Mouse (Mus musculus): ENCODE data around the gene Lgr4. TPM values are rescaled to one million over a fixed set of nuclear protein-coding genes. Genes with fewer than 3 reads are reported as not detected.
A peak's percentile ranks its signal among the peaks of the same experiment; 100 is the strongest.

The Lgr4 gene
- polyA plus RNA-seq, 1 experiment from 2014 or later = 3.5 TPM

- Histone ChIP-seq H3K27ac (ENCODE audit: low read length) (no peak overlapping the region), H3K9ac (ENCODE audit: low read depth, low read length) (no peak overlapping the region), H3K36me3 (ENCODE audit: control insufficient read depth, insufficient read depth) (no peaks in the 10 kb centered on the region), H3K27me3 (ENCODE audit: control insufficient read depth, insufficient read depth, low read depth, low read length) (no peaks in the 10 kb centered on the region), H3K9me3 (replicated peaks; ENCODE audit: control insufficient read depth, low read length) (no peaks in the 10 kb centered on the region), H3K4me2 (ENCODE audit: low read depth, low read length) (no peak overlapping the region), H3K4me3 (ENCODE audit: low read depth, low read length) (no peak overlapping the region), H3K4me1 (ENCODE audit: control insufficient read depth, low read depth, low read length) (no peaks in the 10 kb centered on the region; the same call in none of the 2 replicates)
- no peak for ATAC-seq (ENCODE audit: low read depth)
- 67% methylated on average over 9 of the region's 9 CpGs for WGBS (ENCODE audit: insufficient replicate concordance)
Measured at GRCm38 (mm10) chr2:109985560-109985959, 68.1 kb downstream of the Lgr4 start.

GRCm38 (mm10) chr2:109986036-109986785 lies 68.8 kb downstream of the Lgr4 start:
- no peaks in the 10 kb centered on the region; the same call in none of the 2 replicates for H3K4me1 ChIP-seq (ENCODE audit: control insufficient read depth, low read depth, low read length)
- H3K9ac ChIP-seq (ENCODE audit: low read depth, low read length) = no peak overlapping the region
- no peak for ATAC-seq (ENCODE audit: low read depth)
- H3K9me3 ChIP-seq (replicated peaks; ENCODE audit: control insufficient read depth, low read length) = no peaks in the 10 kb centered on the region
- WGBS (ENCODE audit: insufficient replicate concordance) = 67% methylated on average over 11 of the region's 11 CpGs
- H3K27ac ChIP-seq (ENCODE audit: low read length) = no peak overlapping the region
- H3K4me3 ChIP-seq (ENCODE audit: low read depth, low read length) = no peak overlapping the region
- no peaks in the 10 kb centered on the region for H3K27me3 ChIP-seq (ENCODE audit: control insufficient read depth, insufficient read depth, low read depth, low read length)
- no peaks in the 10 kb centered on the region for H3K36me3 ChIP-seq (ENCODE audit: control insufficient read depth, insufficient read depth)
- no peak overlapping the region for H3K4me2 ChIP-seq (ENCODE audit: low read depth, low read length)

DNA sequence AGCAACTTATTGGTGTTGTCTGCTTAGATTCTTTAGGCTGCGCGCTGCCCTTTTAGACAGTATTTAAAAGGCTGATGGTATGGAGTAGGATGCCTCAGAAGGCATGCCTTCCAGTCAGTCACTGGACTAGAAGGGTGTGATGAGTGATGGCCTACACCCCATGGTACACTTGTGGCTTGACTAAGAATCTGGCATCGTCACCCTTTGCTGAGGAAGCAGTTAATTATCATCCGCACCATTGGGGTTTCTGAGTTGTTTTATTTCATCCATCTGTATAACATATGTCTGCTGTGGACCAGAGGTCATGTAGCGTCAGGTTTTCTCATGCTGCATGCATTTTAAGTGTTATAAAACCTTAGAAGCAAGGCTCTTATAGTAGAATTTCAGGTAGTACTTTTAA lies 70.5 kb downstream of the Lgr4 start:
- Histone ChIP-seq H3K9me3 (replicated peaks; ENCODE audit: control insufficient read depth, low read length) (no peaks in the 10 kb centered on the region), H3K9ac (ENCODE audit: low read depth, low read length) (no peak overlapping the region), H3K27ac (ENCODE audit: low read length) (no peak overlapping the region), H3K4me1 (ENCODE audit: control insufficient read depth, low read depth, low read length) (peaks cover 5% of the 10 kb centered on the region), H3K4me3 (ENCODE audit: low read depth, low read length) (no peak overlapping the region), H3K36me3 (ENCODE audit: control insufficient read depth, insufficient read depth) (no peaks in the 10 kb centered on the region), H3K27me3 (ENCODE audit: control insufficient read depth, insufficient read depth, low read depth, low read length) (no peaks in the 10 kb centered on the region), H3K4me2 (ENCODE audit: low read depth, low read length) (no peak overlapping the region)
- no peak for ATAC-seq (ENCODE audit: low read depth)
- WGBS (ENCODE audit: insufficient replicate concordance) = 77% methylated on average over 5 of the region's 5 CpGs

DNA sequence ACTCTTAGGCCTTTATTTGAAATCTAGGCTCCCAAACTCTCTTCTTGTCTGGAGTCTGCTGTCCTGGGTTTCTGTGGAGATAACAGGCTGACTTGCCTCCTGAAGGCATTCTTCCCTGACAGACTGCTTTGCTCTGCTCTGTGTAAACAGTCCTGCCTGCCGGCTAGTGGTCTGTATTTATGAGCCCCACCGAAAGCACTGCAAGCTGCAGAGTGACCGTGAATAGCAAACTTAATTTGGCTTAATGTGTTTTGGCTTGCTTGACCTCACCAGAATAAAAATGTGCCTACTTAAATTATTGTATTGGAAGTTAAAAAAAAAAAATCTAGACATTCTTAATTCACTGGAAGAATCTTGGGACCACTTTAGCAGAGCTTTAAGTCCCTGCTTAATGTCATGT lies 71.7 kb downstream of the Lgr4 start:
- H3K27ac ChIP-seq (ENCODE audit: low read length) = no peak overlapping the region
- H3K27me3 ChIP-seq (ENCODE audit: control insufficient read depth, insufficient read depth, low read depth, low read length) = no peaks in the 10 kb centered on the region
- peaks cover 5% of the 10 kb centered on the region for H3K4me1 ChIP-seq (ENCODE audit: control insufficient read depth, low read depth, low read length)
- H3K4me2 ChIP-seq (ENCODE audit: low read depth, low read length) = no peak overlapping the region
- no peak overlapping the region for H3K4me3 ChIP-seq (ENCODE audit: low read depth, low read length)
- WGBS (ENCODE audit: insufficient replicate concordance) = 37% methylated on average over 3 of the region's 3 CpGs
- no peaks in the 10 kb centered on the region for H3K36me3 ChIP-seq (ENCODE audit: control insufficient read depth, insufficient read depth)
- no peaks in the 10 kb centered on the region for H3K9me3 ChIP-seq (replicated peaks; ENCODE audit: control insufficient read depth, low read length)
- H3K9ac ChIP-seq (ENCODE audit: low read depth, low read length) = no peak overlapping the region
- ATAC-seq (ENCODE audit: low read depth) = no peak

GRCm38 (mm10) chr2:109989679-109990473 lies 72.4 kb downstream of the Lgr4 start:
- 61% methylated on average over 8 of the region's 8 CpGs for WGBS (ENCODE audit: insufficient replicate concordance)
- Histone ChIP-seq H3K9me3 (replicated peaks; ENCODE audit: control insufficient read depth, low read length) (no peaks in the 10 kb centered on the region), H3K9ac (ENCODE audit: low read depth, low read length) (no peak overlapping the region), H3K36me3 (ENCODE audit: control insufficient read depth, insufficient read depth) (no peaks in the 10 kb centered on the region), H3K4me2 (ENCODE audit: low read depth, low read length) (no peak overlapping the region), H3K27ac (ENCODE audit: low read length) (no peak overlapping the region), H3K27me3 (ENCODE audit: control insufficient read depth, insufficient read depth, low read depth, low read length) (no peaks in the 10 kb centered on the region), H3K4me3 (ENCODE audit: low read depth, low read length) (no peak overlapping the region), H3K4me1 (ENCODE audit: control insufficient read depth, low read depth, low read length) (peaks cover 8% of the 10 kb centered on the region)
- no peak for ATAC-seq (ENCODE audit: low read depth)

DNA sequence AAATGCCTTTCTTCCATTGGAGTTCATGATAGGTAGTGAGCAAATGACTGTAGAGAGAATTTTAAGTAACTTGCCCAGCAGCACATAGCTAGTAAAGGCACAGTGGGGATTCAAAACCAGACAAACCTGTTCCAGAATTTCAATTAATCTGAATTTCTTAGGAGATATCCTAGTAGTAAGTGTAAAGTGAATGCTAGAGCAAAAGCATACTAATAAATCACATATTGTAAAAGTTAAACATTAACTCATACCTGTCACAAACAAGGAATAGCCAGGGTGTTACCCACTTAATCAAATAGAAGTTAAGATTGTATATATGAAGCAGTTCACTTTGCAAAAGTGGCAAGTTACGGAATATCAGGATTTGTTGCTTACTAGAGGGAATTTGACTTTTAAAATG lies 74.3 kb downstream of the Lgr4 start:
- 71% methylated on average over 1 of the region's 1 CpGs for WGBS (ENCODE audit: insufficient replicate concordance)

GRCm38 (mm10) chr2:109992448-109993073 lies 75.1 kb downstream of the Lgr4 start:
- Histone ChIP-seq H3K27me3 (ENCODE audit: control insufficient read depth, insufficient read depth, low read depth, low read length) (no peaks in the 10 kb centered on the region), H3K9me3 (replicated peaks; ENCODE audit: control insufficient read depth, low read length) (no peaks in the 10 kb centered on the region), H3K27ac (ENCODE audit: low read length) (no peak overlapping the region), H3K36me3 (ENCODE audit: control insufficient read depth, insufficient read depth) (no peaks in the 10 kb centered on the region), H3K4me3 (ENCODE audit: low read depth, low read length) (no peak overlapping the region), H3K9ac (ENCODE audit: low read depth, low read length) (no peak overlapping the region), H3K4me1 (ENCODE audit: control insufficient read depth, low read depth, low read length) (peaks cover 21% of the 10 kb centered on the region), H3K4me2 (ENCODE audit: low read depth, low read length) (no peak overlapping the region)
- ATAC-seq (ENCODE audit: low read depth) = no peak
- WGBS (ENCODE audit: insufficient replicate concordance) = 36% methylated on average over 11 of the region's 11 CpGs

More for the DNA sequence above, 74.3 kb downstream of the Lgr4 start:
- Histone ChIP-seq H3K4me2 (ENCODE audit: low read depth, low read length) (no peak overlapping the region), H3K4me3 (ENCODE audit: low read depth, low read length) (no peak overlapping the region), H3K9ac (ENCODE audit: low read depth, low read length) (no peak overlapping the region), H3K9me3 (replicated peaks; ENCODE audit: control insufficient read depth, low read length) (no peaks in the 10 kb centered on the region), H3K36me3 (ENCODE audit: control insufficient read depth, insufficient read depth) (no peaks in the 10 kb centered on the region), H3K27ac (ENCODE audit: low read length) (no peak overlapping the region), H3K27me3 (ENCODE audit: control insufficient read depth, insufficient read depth, low read depth, low read length) (no peaks in the 10 kb centered on the region), H3K4me1 (ENCODE audit: control insufficient read depth, low read depth, low read length) (peaks cover 21% of the 10 kb centered on the region)
- ATAC-seq (ENCODE audit: low read depth) = no peak

DNA sequence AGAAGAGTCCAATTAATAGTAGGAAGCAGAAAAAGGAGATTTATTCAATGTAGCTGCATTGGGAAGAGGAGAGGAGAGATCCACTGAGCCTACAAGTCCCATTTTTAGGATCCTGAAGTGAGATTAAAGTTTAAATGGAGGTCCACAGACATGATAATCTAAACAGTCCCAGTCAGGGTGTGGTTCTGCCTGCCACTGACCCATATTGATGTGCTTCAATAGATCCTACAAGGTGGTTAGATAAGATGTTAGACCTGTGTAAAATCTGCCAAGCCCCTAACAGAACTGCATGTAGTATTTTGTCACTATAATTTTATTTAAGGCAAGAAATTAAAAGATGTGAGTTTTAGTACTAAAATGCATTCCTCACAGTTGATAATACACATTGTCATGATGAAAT lies 76.0 kb downstream of the Lgr4 start:
- peaks cover 21% of the 10 kb centered on the region for H3K4me1 ChIP-seq (ENCODE audit: control insufficient read depth, low read depth, low read length)
- H3K4me2 ChIP-seq (ENCODE audit: low read depth, low read length) = no peak overlapping the region
- no peak overlapping the region for H3K4me3 ChIP-seq (ENCODE audit: low read depth, low read length)
- no peak overlapping the region for H3K9ac ChIP-seq (ENCODE audit: low read depth, low read length)
- peak; percentile 77 for ATAC-seq (ENCODE audit: low read depth)
- no peaks in the 10 kb centered on the region for H3K27me3 ChIP-seq (ENCODE audit: control insufficient read depth, insufficient read depth, low read depth, low read length)
- no peak overlapping the region for H3K27ac ChIP-seq (ENCODE audit: low read length)
- H3K36me3 ChIP-seq (ENCODE audit: control insufficient read depth, insufficient read depth) = no peaks in the 10 kb centered on the region
- H3K9me3 ChIP-seq (replicated peaks; ENCODE audit: control insufficient read depth, low read length) = no peaks in the 10 kb centered on the region

DNA sequence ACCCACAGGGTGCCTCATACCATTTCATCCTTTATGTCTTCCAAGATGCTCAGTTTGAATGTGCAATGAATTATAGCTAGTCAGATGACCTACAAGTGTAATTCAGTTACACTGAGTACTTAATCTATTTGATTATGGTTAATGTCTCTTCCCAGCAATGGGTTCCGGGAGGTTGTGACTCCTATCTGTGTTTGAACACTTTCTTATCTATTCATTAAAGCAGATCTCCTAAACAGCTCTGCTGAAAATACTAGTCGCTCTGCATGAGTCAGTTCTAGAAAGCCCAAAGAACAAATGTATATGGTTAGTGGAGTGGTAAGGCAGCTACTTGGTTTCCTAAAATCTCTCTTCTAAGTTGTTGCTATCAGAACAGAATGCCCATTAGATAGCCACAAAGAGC lies 77.6 kb downstream of the Lgr4 start:
- Histone ChIP-seq H3K4me2 (ENCODE audit: low read depth, low read length) (no peak overlapping the region), H3K27ac (ENCODE audit: low read length) (0 out of 2 replicates have a peak overlapping the region, but pooled peaks have one; percentile 35), H3K4me1 (ENCODE audit: control insufficient read depth, low read depth, low read length) (peaks cover 21% of the 10 kb centered on the region), H3K9me3 (replicated peaks; ENCODE audit: control insufficient read depth, low read length) (no peaks in the 10 kb centered on the region), H3K9ac (ENCODE audit: low read depth, low read length) (no peak overlapping the region), H3K36me3 (ENCODE audit: control insufficient read depth, insufficient read depth) (no peaks in the 10 kb centered on the region; the same call in 1 of the 2 replicates), H3K4me3 (ENCODE audit: low read depth, low read length) (no peak overlapping the region), H3K27me3 (ENCODE audit: control insufficient read depth, insufficient read depth, low read depth, low read length) (no peaks in the 10 kb centered on the region)
- WGBS (ENCODE audit: insufficient replicate concordance) = 18% methylated on average over 2 of the region's 2 CpGs
- peak; percentile 56 for ATAC-seq (ENCODE audit: low read depth)
